Mouse (Mus musculus) kidney, postnatal 0 days (tissue): ENCODE data around the gene Cdkal1. TPM values are rescaled to one million over a fixed set of nuclear protein-coding genes. Genes with fewer than 3 reads are reported as not detected.

Experiments used
- ATAC-seq: fragments of 200-750 bp; cut with Nextera tagmentation; replicated peaks from 2 replicates; pipeline ENCODE4 v1.8.0; 2017; ENCODE audit warnings: low read depth, moderate number of reproducible peaks, moderate TSS enrichment, moderate library complexity; ENCODE audit not compliant: low FRiP score
- DNase-seq: peaks from one replicate; pipeline ENCODE4 v3.0.0-alpha.2; 2016; ENCODE audit warnings: low spot score
- H3K27ac ChIP-seq: fragments of 300-500 bp; sonication (generic); 2 replicates; pipeline ENCODE4 v1.5.1; 2014; ENCODE audit warnings: mild to moderate bottlenecking
- H3K27me3 ChIP-seq: fragments of 300-500 bp; sonication (generic); 2 replicates; pipeline ENCODE4 v1.6.1; 2014; ENCODE audit warnings: low read length, mixed read lengths; ENCODE audit not compliant: insufficient read depth
- H3K36me3 ChIP-seq: fragments of 300-500 bp; sonication (generic); 2 replicates; pipeline ENCODE4 v1.6.1; 2014; ENCODE audit warnings: low read length, mixed read lengths; ENCODE audit not compliant: insufficient read depth
- H3K4me1 ChIP-seq: fragments of 300-500 bp; sonication (generic); replicated peaks from 2 replicates; pipeline ENCODE4 v1.6.1; 2014; ENCODE audit warnings: antibody characterized with exemption, low read length, mixed read lengths; ENCODE audit not compliant: insufficient read depth
- H3K4me2 ChIP-seq: fragments of 300-500 bp; sonication (generic); 2 replicates; pipeline ENCODE4 v1.6.1; 2014; ENCODE audit warnings: mild to moderate bottlenecking, low read length, moderate library complexity, mixed read lengths
- H3K4me3 ChIP-seq: fragments of 300-500 bp; sonication (generic); replicated peaks from 2 replicates; pipeline ENCODE4 v1.5.1; 2014; ENCODE audit warnings: low read depth, low read length
- H3K9ac ChIP-seq: fragments of 300-500 bp; sonication (generic); 2 replicates; pipeline ENCODE4 v1.6.1; 2014; ENCODE audit warnings: low read depth, low read length
- H3K9me3 ChIP-seq: fragments of 300-500 bp; sonication (generic); replicated peaks from 2 replicates; pipeline ENCODE4 v1.6.1; 2016; ENCODE audit warnings: low read length, inconsistent platforms, mixed read lengths
- CTCF ChIP-seq: IDR thresholded peaks from 2 replicates; pipeline ENCODE4 v1.5.1; 2016; ENCODE audit warnings: antibody characterized with exemption, low read depth, mild to moderate bottlenecking, moderate library complexity
- WGBS: fragments of 180-500 bp; shearing (Covaris S2); extraction: QIAGEN DNeasy Blood & Tissue Kit; methylation state at CpG from one replicate; pipeline ENCODE4 v1.1.7; 2014; 5-methylcytosine and 5-hydroxymethylcytosine counted together
- polyA plus RNA-seq: library from polyadenylated mRNA; unstranded; fragments of >200 nt; fragmentation: Nextera tagmentation; extraction: Ambion mirVana; gene quantifications from 2 replicates; pipeline ENCODE4 v1.2.1, GENCODE M21; 2015

Gene Cdkal1
- polyA plus RNA-seq, 1 experiment from 2014 or later = 30.1 TPM

DNA sequence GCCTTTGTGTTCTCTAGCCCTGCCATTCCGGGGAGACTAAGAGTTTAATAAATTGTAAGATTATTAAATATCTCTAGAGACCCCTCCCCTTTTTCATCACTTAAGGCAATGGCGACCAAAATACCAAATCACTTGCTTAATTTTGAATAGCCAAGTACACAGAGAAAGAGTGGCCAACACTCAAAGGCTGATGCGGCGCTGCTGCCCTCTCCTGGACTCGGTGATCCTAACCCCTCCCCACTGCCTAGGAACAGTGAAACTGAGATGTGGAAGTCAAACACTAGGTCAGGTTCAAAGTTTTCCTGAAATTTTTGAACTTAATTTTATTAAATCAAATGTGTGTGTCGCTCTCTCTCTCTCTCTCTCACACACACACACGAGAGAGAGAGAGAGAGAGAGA lies 251.2 kb downstream of the Cdkal1 start:
- no peaks in the 10 kb centered on the region for H3K4me1 ChIP-seq
- DNase-seq = peak; percentile 86
- no peaks in the 10 kb centered on the region for H3K27me3 ChIP-seq
- ATAC-seq = peak; percentile 72; the same call in 1 of the 2 replicates
- no peak overlapping the region for H3K9ac ChIP-seq
- no peaks in the 10 kb centered on the region for H3K9me3 ChIP-seq
- H3K36me3 ChIP-seq = no peaks in the 10 kb centered on the region
- no peak overlapping the region for H3K4me2 ChIP-seq
- H3K27ac ChIP-seq = no peak overlapping the region
- no peak overlapping the region for H3K4me3 ChIP-seq
- WGBS = 29% methylated on average over 6 of the region's 7 CpGs
- peak; percentile 90 for TF ChIP-seq CTCF

- DNase-seq = no peak
- Histone ChIP-seq H3K27me3 (no peaks in the 10 kb centered on the region), H3K36me3 (no peaks in the 10 kb centered on the region), H3K4me2 (no peak overlapping the region), H3K9me3 (no peaks in the 10 kb centered on the region), H3K27ac (no peak overlapping the region), H3K4me1 (no peaks in the 10 kb centered on the region), H3K9ac (no peak overlapping the region), H3K4me3 (no peak overlapping the region)
- TF ChIP-seq CTCF = no peak
- WGBS = 95% methylated on average over 6 of the region's 6 CpGs
- no peak for ATAC-seq
These were observed 251.9 kb downstream of the Cdkal1 start for GRCm38 (mm10) chr13:29603597-29603996.

- Histone ChIP-seq H3K9ac (no peak overlapping the region), H3K27me3 (no peaks in the 10 kb centered on the region), H3K27ac (no peak overlapping the region), H3K4me2 (no peak overlapping the region), H3K4me1 (no peaks in the 10 kb centered on the region), H3K36me3 (no peaks in the 10 kb centered on the region), H3K9me3 (no peaks in the 10 kb centered on the region), H3K4me3 (no peak overlapping the region)
- no peak for DNase-seq
- no peak for TF ChIP-seq CTCF
- peak; percentile 69; the same call in 1 of the 2 replicates for ATAC-seq
- 81% methylated on average over 2 of the region's 2 CpGs for WGBS
These were observed 254.4 kb downstream of the Cdkal1 start for GRCm38 (mm10) chr13:29601033-29601432.

GRCm38 (mm10) chr13:29599646-29600045 lies 255.8 kb downstream of the Cdkal1 start:
- WGBS = 55% methylated on average over 2 of the region's 2 CpGs
- no peak for ATAC-seq
- no peak for DNase-seq
- no peak overlapping the region for H3K4me2 ChIP-seq
- H3K27ac ChIP-seq = no peak overlapping the region
- H3K9ac ChIP-seq = no peak overlapping the region
- H3K9me3 ChIP-seq = no peaks in the 10 kb centered on the region
- no peak overlapping the region for H3K4me3 ChIP-seq
- no peaks in the 10 kb centered on the region for H3K4me1 ChIP-seq
- H3K36me3 ChIP-seq = no peaks in the 10 kb centered on the region
- no peak for TF ChIP-seq CTCF
- no peaks in the 10 kb centered on the region for H3K27me3 ChIP-seq

DNA sequence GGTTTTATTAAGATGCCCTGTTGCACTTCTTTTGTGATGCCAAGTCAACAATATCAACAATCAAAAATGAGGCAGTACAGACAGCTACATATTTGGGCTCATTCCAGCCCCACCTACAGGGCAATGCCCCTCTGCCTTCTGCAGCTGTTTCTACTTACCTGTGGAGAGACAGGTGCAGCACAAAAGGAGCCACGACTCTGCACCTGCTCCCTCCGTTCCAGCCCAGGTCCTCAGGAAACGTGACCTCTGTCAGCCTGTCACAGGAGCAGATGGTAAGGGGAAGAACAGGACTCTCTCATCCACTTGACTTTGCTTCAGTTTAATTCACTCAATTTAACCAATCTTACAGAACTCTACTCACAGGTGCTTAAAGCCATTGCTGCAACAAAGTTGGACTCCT lies 258.7 kb downstream of the Cdkal1 start:
- TF ChIP-seq CTCF = no peak
- Histone ChIP-seq H3K4me2 (no peak overlapping the region), H3K27ac (no peak overlapping the region), H3K36me3 (no peaks in the 10 kb centered on the region), H3K27me3 (no peaks in the 10 kb centered on the region), H3K4me1 (no peaks in the 10 kb centered on the region), H3K9me3 (no peaks in the 10 kb centered on the region; the same call in 1 of the 2 replicates), H3K4me3 (no peak overlapping the region), H3K9ac (no peak overlapping the region)
- ATAC-seq (no peak), DNase-seq (no peak)
- WGBS = 54% methylated on average over 3 of the region's 3 CpGs

- H3K9me3 ChIP-seq = no peaks in the 10 kb centered on the region; the same call in 1 of the 2 replicates
- no peak for TF ChIP-seq CTCF
- no peak overlapping the region for H3K27ac ChIP-seq
- 97% methylated on average over 3 of the region's 3 CpGs for WGBS
- DNase-seq (no peak), ATAC-seq (no peak)
- no peaks in the 10 kb centered on the region for H3K4me1 ChIP-seq
- H3K4me2 ChIP-seq = no peak overlapping the region
- H3K36me3 ChIP-seq = no peaks in the 10 kb centered on the region
- no peak overlapping the region for H3K9ac ChIP-seq
- H3K27me3 ChIP-seq = no peaks in the 10 kb centered on the region
- H3K4me3 ChIP-seq = no peak overlapping the region
These were observed 262.4 kb downstream of the Cdkal1 start for GRCm38 (mm10) chr13:29593096-29593495.

GRCm38 (mm10) chr13:29590685-29591084 lies 264.8 kb downstream of the Cdkal1 start:
- DNase-seq (no peak), ATAC-seq (no peak)
- Histone ChIP-seq H3K9ac (no peak overlapping the region), H3K9me3 (no peaks in the 10 kb centered on the region; the same call in 1 of the 2 replicates), H3K27ac (no peak overlapping the region), H3K4me3 (no peak overlapping the region), H3K36me3 (no peaks in the 10 kb centered on the region), H3K4me2 (no peak overlapping the region), H3K27me3 (no peaks in the 10 kb centered on the region), H3K4me1 (no peaks in the 10 kb centered on the region)
- 89% methylated on average over 5 of the region's 5 CpGs for WGBS
- TF ChIP-seq CTCF = no peak
